Mouse (Mus musculus) CH12F3 (cell line): ENCODE data around the gene Cers6.

ENCODE experiments used
- in situ Hi-C: fragments of 300-500 bp; cut with MboI; formaldehyde crosslinking; loops from 2 replicates; pipeline ENCODE4 v1.14.3; 2020; ENCODE audit warnings: low sequenced_read_pairs

Cers6 gene

DNA sequence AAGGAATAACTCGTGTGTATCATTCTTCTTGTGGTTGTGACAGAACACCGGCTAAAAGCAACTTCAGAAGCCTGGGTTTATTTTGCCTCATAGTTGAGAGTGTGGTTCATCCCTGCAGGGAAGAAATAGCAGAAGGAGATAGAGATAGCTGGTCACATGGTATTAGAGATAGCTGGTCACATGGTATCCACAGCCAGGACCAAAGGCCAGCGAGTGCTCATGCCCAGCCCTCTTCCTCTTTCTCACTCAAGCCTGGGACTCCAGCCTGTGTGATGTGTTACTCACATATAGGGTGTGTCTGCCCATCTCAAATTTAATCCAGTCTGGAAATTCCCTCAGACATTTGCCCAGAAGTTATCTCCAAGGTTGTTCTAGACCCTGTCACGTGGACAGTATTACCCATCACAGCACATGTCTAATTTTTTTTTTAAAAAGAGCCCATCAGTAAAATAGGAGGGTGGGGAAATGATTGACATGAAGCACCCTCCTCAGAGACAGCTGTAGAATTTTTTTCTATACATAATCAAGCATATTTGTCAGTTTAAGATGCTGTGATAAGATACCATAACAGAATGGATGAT lies 17.9 kb downstream of the Cers6 start:
- in situ Hi-C loops: no loop called here

DNA sequence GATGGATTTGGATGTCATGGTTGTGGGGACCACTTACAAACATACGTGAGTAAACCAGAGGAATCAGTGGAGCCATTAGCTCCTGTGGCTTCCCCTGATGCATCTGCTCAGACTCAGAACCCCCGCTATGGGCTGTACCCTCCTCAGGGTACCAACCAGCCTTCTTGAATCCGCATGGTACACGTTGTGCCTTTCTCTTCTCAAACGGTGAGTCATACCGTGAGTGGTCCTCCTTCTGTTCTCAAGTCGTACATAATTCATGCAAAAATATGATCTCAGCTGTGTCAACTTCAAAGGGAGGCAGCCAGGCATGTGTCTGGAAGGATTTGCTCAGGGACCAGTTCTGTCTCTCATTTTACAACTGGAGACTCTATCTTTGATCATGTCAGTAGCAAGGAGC lies 23.3 kb downstream of the Cers6 start:
- in situ Hi-C loops: no loop called here

DNA sequence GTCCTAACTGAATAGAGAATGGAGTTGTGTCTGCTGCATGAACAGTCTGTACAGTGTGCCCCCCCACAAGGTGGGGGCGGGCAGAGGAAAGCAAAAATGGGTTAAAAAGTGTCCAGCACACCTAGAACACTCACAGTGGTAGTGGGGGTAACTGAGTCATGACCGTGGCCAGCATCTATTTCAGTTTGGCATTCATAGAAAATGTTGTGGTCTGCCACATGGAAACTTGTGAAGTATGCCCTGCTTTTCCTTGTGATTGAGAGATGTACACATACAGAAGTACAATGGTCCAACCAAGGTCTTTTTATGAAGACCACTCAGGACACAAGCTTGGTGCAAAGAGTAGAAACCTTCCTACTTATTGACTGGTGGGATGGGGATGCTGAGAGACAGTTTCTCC lies 24.0 kb downstream of the Cers6 start:
- in situ Hi-C loops: no loop called here

DNA sequence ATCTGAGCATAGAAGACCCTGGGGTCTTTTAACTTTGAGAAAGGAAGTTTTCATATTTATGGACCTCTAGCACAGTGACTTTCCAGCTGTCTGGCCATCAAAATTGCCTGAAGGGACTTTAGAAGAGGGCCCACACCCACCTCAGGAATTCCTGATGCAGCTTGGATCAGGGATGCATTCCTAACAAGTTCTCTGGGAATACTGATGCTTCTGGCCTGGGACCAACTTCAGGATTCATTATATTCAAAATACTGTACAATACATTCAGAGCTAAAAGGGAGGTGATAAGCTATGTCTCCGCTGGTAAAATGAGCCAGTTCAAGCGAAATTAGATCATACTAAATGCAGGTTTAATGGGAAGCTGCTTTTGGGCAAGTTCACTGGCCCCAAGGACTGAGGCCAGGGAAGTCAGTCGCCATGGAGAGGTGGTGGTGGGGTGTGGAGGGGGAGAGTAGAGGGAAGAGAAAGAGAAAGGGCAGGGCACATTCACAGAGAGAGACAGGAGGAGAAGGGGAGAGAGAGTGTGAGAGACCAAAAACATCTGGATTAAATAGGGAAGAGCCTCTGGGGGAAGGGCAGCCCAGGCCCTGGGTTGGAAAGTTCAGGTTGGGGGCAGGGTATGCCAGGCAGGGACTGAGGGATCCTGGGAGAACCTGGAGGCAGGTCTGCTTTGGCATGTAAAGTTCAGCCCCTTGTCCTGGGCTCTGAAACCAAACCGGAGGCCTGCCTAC lies 24.7 kb downstream of the Cers6 start:
- in situ Hi-C loops: no loop called here

DNA sequence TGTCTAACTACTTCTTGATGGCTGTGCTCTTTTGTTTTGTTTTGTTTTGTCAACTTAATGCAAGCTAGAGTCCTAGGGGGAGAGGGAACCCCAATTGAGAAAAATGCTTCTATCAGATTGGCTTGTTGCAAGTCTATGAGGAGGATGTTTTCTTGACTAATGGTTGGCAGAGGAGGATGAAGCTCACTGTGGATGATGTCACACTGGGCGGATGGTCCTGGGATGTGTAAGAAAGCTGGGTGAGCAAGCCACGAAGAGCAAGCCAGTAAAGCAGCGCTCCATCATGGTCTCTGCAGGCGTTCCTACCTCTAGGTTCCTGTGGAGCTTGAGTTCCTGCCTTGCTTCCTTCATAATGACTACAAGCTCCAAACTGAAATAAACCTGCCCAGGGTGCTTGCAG lies 25.4 kb downstream of the Cers6 start:
- in situ Hi-C loops: no loop called here

- in situ Hi-C loops: no loop called here
Observed at GRCm38 (mm10) chr2:68888094-68888705, 27.0 kb downstream of the Cers6 start.

DNA sequence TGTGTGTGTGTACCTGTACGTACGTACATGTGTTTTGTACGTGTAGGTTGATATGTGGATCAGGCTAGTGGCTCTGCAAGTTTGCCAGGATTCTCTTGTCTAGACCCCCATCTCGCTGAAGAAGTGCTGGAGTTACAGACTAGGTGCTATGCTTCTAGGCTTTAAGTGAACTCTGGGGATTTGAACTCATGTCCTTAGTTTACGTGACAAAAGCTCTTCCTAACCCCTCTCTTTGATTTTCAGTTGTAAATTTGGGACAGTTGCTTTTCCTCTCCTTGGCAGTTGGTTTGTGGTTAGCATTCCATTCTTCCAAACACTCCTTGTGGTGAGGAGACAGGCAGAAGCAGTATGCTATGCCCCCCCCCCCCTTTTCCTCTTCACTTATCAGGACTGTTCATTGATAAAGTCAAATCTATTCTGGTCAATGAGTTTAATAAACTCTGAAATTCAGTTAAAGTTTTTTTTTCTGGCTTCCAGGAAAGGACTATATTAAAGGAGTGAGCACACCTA lies 28.5 kb downstream of the Cers6 start:
- in situ Hi-C loops: no loop called here

- in situ Hi-C loops: no loop called here
Observed at GRCm38 (mm10) chr2:68892476-68892875, 31.2 kb downstream of the Cers6 start.

DNA sequence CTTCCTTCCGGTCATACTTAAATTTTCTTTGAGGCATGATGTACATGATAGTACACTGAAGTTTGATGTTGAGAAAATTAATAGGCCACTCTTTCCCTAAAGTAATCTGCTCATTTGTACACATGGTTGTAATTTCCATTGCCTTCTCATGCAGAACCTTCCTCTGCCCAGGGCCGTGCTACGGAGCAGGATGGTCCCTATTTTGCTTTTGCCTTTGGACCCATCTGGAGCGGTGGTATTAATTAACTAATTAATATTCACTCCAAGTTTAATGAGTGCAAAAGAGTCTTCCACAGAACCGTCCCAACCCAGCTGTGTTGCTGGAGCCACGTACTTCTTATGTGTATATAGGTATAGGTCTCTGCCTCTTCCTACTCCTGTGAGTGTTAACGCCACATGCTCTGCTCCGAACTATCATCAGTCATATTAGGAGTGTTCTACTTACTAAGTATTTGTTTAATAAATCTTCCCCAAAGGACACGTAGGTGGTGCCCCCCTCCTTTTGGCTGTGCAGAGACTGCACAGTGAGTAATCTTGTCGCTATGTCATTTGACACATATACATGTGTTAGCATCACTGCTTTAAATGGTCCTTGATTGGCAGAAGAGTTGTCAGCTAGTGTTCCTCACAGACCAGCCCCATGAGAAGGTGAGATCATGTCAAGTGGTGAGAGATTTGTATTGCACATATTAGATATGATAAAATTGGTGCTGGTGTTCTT lies 34.0 kb downstream of the Cers6 start:
- in situ Hi-C loops: no loop called here

GRCm38 (mm10) chr2:68896196-68896595 lies 35.0 kb downstream of the Cers6 start:
- in situ Hi-C loops: no loop called here

GRCm38 (mm10) chr2:68899770-68900521 lies 38.7 kb downstream of the Cers6 start:
- in situ Hi-C loops: no loop called here

DNA sequence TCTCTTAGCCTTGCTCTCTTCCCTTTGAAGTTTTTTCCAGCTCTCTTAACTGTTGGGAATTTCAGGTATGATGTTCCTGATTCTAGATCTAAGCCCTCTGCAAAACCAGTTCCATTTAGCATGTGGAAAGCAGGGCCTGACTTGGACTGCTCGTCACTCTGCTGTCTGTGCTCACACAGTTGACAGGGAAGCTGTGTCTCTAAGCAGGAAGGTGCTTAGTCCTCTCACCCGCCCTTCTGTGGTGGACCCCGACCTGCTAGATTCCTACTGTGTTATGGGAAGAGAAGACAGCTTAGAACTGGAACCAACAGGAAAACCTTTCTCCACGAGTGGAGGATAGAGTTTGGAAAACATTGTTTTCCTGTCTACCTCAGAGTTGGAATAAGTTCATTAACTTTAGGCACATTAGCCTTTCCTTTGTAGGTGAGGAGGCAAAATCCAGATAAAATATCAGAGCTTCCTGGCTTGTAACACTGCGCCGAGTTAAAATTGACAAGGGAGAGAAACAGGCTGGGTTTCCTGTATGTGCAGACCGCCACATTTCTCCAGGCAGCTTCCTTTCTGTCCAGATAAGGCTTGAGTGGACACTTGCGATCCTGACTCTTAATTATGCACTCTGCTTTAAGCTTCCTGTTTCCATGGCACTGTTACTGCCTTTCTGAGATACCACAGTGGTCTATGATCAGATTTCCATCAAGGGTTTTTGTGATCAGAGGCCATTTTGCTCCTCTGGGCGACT lies 39.6 kb downstream of the Cers6 start:
- in situ Hi-C loops: no loop called here

GRCm38 (mm10) chr2:68901708-68902107 lies 40.5 kb downstream of the Cers6 start:
- in situ Hi-C loops: no loop called here

GRCm38 (mm10) chr2:68902546-68902945 lies 41.3 kb downstream of the Cers6 start:
- in situ Hi-C loops: no loop called here

- in situ Hi-C loops: no loop called here
Observed at GRCm38 (mm10) chr2:68906921-68907320, 45.7 kb downstream of the Cers6 start.

DNA sequence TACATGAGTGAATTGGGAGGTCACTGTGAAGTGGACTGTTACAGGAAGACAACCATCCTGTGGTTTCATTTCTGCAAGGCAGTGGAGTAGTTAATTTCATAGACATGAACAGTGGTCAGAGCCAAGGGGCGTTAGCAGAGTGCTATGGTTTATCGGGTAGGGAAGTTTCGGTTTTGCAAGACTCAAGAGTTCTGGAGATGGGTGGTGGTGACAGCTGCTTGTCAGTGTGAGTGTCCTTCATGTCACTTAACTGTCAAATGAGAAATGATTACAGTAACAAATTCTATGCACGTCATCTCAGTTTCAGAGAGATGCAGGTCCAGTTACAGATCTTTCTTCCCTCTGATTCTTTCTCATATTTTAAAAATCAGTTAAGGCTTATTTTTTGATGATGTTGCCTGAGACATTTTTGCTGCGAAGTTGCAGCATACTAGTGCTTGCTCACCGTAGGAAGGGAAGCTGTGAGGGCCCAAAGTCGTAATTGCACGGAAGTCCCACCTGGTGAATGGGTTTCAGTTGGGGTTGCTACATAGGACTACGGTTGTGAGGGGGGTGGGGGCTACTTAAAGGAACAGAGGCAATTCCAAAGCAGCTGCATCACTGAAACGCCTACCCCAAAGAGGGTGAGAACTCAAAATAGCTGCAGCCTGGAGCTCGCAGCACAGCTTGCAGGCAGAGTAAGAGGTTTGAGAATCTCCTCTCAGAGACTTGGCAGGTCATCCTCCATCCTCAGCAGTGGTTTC lies 46.7 kb downstream of the Cers6 start:
- in situ Hi-C loops: no loop called here

- in situ Hi-C loops: no loop called here
Observed at GRCm38 (mm10) chr2:68910727-68911126, 49.5 kb downstream of the Cers6 start.

- in situ Hi-C loops: no loop called here
Observed at GRCm38 (mm10) chr2:68911587-68912483, 50.6 kb downstream of the Cers6 start.
